Mouse (Mus musculus): ENCODE results near the gene Dhrs13.

DNA sequence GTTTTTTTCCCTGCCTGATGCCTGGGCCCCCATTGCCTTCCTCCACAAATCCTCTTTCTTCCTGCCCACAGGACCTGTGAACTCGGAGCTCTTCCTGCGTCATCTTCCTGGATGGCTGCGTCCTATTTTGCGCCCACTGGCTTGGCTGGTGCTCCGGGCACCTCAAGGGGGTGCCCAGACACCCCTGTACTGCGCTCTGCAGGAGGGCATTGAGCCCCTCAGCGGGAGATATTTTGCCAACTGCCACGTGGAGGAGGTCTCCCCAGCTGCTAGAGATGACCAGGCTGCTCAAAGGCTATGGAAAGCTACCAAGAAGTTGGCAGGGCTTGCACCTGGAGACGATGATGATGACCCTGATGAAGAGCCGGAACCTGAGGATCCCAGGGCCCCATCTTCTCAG lies 4.7 kb downstream of the Dhrs13 start:
- TF ChIP-seq CTCF (conservative IDR thresholded peaks at IDR 0.05; ENCODE audit: insufficient read depth, insufficient read length, low read depth, low read length) (no peak), POLR2A (IDR thresholded peaks at IDR 0.05; ENCODE audit: low read depth, low read length) (no peak)
